Mouse (Mus musculus): ENCODE results near the gene Ptprn2. TPM values are rescaled to one million over a fixed set of nuclear protein-coding genes. Genes with fewer than 3 reads are reported as not detected.

Gene Ptprn2
- polyA plus RNA-seq, 1 experiment = 0.95 TPM

DNA sequence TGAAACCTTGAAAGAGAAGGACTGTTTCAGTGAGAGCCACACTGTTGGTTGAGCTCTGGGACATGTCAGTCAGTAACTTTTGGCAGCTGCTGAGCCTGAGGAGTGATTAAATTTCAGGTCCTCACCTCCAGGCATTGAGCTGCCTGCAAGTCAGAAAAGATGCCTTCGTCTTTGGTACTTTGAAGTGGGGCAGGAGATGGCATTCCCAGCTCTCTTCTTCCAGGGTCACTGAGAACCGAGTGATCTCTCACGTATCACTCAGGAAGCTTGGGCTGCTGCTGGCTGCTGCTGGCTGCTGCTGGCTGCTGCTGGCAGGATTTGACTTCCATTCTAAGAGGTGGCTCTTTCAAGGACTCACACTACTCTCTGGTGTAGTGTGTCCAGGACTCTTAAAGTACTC lies 688.7 kb downstream of the Ptprn2 start:
- H3K4me1 ChIP-seq (ENCODE audit: control insufficient read depth, insufficient read depth, low read length) = no peaks in the 10 kb centered on the region
- TF ChIP-seq CTCF (IDR thresholded peaks at IDR 0.05; ENCODE audit: insufficient read depth, low read length) (no peak), POLR2A (IDR thresholded peaks at IDR 0.05; ENCODE audit: borderline replicate concordance, extremely low read depth, low read depth, low read length) (no peak)
- WGBS = 22% methylated on average over 3 of the region's 3 CpGs
- no peak for DNase-seq
- H3K4me3 ChIP-seq (replicated peaks; ENCODE audit: extremely low read depth, low read depth, low read length) = no peak overlapping the region

- DNase-seq = no peak
- WGBS = 82% methylated on average over 15 of the region's 15 CpGs
- Histone ChIP-seq H3K4me3 (replicated peaks; ENCODE audit: extremely low read depth, low read depth, low read length) (no peak overlapping the region), H3K4me1 (ENCODE audit: control insufficient read depth, insufficient read depth, low read length) (no peaks in the 10 kb centered on the region)
- no peak for TF ChIP-seq POLR2A (IDR thresholded peaks at IDR 0.05; ENCODE audit: borderline replicate concordance, extremely low read depth, low read depth, low read length)
- no peak for TF ChIP-seq CTCF (IDR thresholded peaks at IDR 0.05; ENCODE audit: insufficient read depth, low read length)
Observed at GRCm38 (mm10) chr12:117175072-117175681, 689.7 kb downstream of the Ptprn2 start.

DNA sequence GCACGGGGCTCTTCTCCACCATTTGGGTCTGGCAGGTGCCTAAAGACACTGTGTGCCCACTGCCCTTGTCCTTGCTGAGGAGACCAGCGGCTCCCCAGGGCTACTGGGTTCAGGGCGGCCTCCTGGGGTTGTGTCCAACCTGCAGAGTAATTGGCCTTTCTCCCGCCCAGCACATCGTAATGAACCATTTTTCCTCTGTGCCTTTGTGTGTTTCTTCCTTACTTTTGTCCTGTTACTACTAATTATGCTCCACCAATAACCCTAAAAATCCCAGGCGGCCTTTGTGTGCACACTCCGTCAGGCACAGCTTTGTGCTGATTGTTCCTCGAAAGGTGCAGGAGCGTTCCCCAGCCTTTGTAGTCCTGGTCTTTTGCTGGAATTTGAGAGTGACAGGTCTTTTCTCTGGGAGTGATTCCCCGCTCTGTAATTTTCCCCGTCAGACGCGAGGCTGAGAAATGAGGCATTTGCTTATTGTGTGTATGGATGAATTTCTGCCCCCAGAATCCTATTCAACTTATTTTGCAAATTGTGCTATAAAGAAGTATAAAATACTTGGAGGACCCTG lies 690.8 kb downstream of the Ptprn2 start:
- no peak for DNase-seq
- WGBS = 89% methylated on average over 13 of the region's 13 CpGs
- TF ChIP-seq POLR2A (IDR thresholded peaks at IDR 0.05; ENCODE audit: borderline replicate concordance, extremely low read depth, low read depth, low read length) = no peak
- TF ChIP-seq CTCF (IDR thresholded peaks at IDR 0.05; ENCODE audit: insufficient read depth, low read length) = no peak
- no peaks in the 10 kb centered on the region for H3K4me1 ChIP-seq (ENCODE audit: control insufficient read depth, insufficient read depth, low read length)
- H3K4me3 ChIP-seq (replicated peaks; ENCODE audit: extremely low read depth, low read depth, low read length) = no peak overlapping the region

GRCm38 (mm10) chr12:117187167-117187566 lies 701.6 kb downstream of the Ptprn2 start:
- TF ChIP-seq POLR2A (IDR thresholded peaks at IDR 0.05; ENCODE audit: borderline replicate concordance, extremely low read depth, low read depth, low read length) (no peak), CTCF (IDR thresholded peaks at IDR 0.05; ENCODE audit: insufficient read depth, low read length) (no peak)
- WGBS = 94% methylated on average over 3 of the region's 3 CpGs
- DNase-seq = no peak
- Histone ChIP-seq H3K4me1 (ENCODE audit: control insufficient read depth, insufficient read depth, low read length) (no peaks in the 10 kb centered on the region), H3K4me3 (replicated peaks; ENCODE audit: extremely low read depth, low read depth, low read length) (no peak overlapping the region)

GRCm38 (mm10) chr12:117192001-117192400 lies 706.5 kb downstream of the Ptprn2 start:
- no peak for DNase-seq
- no peak overlapping the region for H3K4me3 ChIP-seq (replicated peaks; ENCODE audit: extremely low read depth, low read depth, low read length)
- no peak for TF ChIP-seq POLR2A (IDR thresholded peaks at IDR 0.05; ENCODE audit: borderline replicate concordance, extremely low read depth, low read depth, low read length)
- TF ChIP-seq CTCF (IDR thresholded peaks at IDR 0.05; ENCODE audit: insufficient read depth, low read length) = no peak
- H3K4me1 ChIP-seq (ENCODE audit: control insufficient read depth, insufficient read depth, low read length) = no peaks in the 10 kb centered on the region
- 85% methylated on average over 4 of the region's 4 CpGs for WGBS

DNA sequence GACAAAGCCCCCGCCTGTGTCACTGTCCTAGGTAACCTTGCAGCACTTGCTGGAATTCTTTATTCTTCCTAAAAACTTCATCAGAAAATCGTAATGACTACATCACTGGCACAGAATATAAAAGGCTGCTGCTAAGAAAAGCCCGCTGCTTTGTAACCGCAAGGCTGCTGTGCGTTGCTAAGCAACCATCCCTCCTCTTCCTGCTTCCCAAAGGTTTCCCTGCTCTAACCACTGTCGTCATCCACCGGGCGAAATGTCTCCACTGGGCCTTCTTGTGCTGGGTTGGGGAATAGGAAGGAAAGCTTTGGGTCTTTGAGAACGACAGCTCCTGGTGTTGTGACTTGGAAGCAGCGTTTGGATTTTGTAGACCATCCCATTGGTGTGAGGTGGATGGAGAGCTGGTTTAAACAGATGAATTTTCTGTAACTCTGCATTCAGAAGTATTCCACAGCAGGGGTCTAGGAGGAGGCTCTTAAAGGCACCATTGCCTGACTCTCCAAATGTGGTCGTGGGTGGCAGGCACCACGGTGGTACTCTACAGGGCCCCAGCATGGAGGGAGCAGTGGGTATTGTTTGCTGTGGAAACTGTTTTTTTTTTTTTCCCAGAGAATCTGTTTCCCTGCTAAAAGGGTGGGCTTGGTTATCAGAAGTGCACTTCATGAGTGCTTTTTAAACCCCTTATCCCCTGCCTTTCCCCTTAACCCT lies 711.4 kb downstream of the Ptprn2 start:
- 24% methylated on average over 12 of the region's 12 CpGs for WGBS
- H3K4me1 ChIP-seq (ENCODE audit: control insufficient read depth, insufficient read depth, low read length) = peaks cover 2% of the 10 kb centered on the region; the same call in 1 of the 2 replicates
- H3K4me3 ChIP-seq (replicated peaks; ENCODE audit: extremely low read depth, low read depth, low read length) = no peak overlapping the region
- DNase-seq = no peak
- TF ChIP-seq POLR2A (IDR thresholded peaks at IDR 0.05; ENCODE audit: borderline replicate concordance, extremely low read depth, low read depth, low read length) (no peak), CTCF (IDR thresholded peaks at IDR 0.05; ENCODE audit: insufficient read depth, low read length) (no peak)

GRCm38 (mm10) chr12:117198093-117198492 lies 712.6 kb downstream of the Ptprn2 start:
- 92% methylated on average over 8 of the region's 8 CpGs for WGBS
- peaks cover 2% of the 10 kb centered on the region; the same call in 1 of the 2 replicates for H3K4me1 ChIP-seq (ENCODE audit: control insufficient read depth, insufficient read depth, low read length)
- no peak for DNase-seq
- no peak overlapping the region for H3K4me3 ChIP-seq (replicated peaks; ENCODE audit: extremely low read depth, low read depth, low read length)
- no peak for TF ChIP-seq POLR2A (IDR thresholded peaks at IDR 0.05; ENCODE audit: borderline replicate concordance, extremely low read depth, low read depth, low read length)
- no peak for TF ChIP-seq CTCF (IDR thresholded peaks at IDR 0.05; ENCODE audit: insufficient read depth, low read length)

- WGBS = 13% methylated on average over 9 of the region's 9 CpGs
- H3K4me3 ChIP-seq (replicated peaks; ENCODE audit: extremely low read depth, low read depth, low read length) = no peak overlapping the region
- DNase-seq = peak; percentile 29
- H3K4me1 ChIP-seq (ENCODE audit: control insufficient read depth, insufficient read depth, low read length) = peaks cover 2% of the 10 kb centered on the region; the same call in 1 of the 2 replicates
- TF ChIP-seq CTCF (IDR thresholded peaks at IDR 0.05; ENCODE audit: insufficient read depth, low read length) = no peak
- TF ChIP-seq POLR2A (IDR thresholded peaks at IDR 0.05; ENCODE audit: borderline replicate concordance, extremely low read depth, low read depth, low read length) = no peak
Observed at GRCm38 (mm10) chr12:117200117-117200516, 714.6 kb downstream of the Ptprn2 start.

DNA sequence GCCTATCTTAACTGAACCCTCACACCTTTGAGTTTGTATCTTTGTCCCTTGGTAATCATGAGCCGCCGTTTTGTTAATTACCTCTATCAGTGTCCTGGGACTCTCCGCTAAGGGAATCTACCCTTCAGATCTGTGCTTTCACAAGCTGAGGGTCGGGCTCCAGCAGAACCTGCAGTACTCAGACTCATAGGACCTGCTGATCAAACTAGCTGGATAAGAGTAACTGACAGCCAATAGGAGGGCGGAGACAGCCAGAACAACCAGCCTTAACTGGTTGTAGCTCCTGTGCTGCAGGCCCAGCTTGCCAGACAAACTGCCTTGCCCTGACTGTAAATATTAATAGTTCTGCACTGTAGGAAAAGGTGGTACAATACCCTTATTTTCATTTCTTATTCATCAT lies 715.1 kb downstream of the Ptprn2 start:
- DNase-seq = peak; percentile 7
- TF ChIP-seq CTCF (IDR thresholded peaks at IDR 0.05; ENCODE audit: insufficient read depth, low read length) = no peak
- TF ChIP-seq POLR2A (IDR thresholded peaks at IDR 0.05; ENCODE audit: borderline replicate concordance, extremely low read depth, low read depth, low read length) = no peak
- 39% methylated on average over 5 of the region's 5 CpGs for WGBS
- Histone ChIP-seq H3K4me3 (replicated peaks; ENCODE audit: extremely low read depth, low read depth, low read length) (no peak overlapping the region), H3K4me1 (ENCODE audit: control insufficient read depth, insufficient read depth, low read length) (peaks cover 2% of the 10 kb centered on the region; the same call in 1 of the 2 replicates)

All from lung, adult 2 months (tissue).